Mouse (Mus musculus) CD4-positive, CD25-positive, alpha-beta regulatory T cell, adult 4 months (primary cell): Measurements from ENCODE around the gene Foxp4. TPM values are rescaled to one million over a fixed set of nuclear protein-coding genes. Genes with fewer than 3 reads are reported as not detected.

Experiments used
- ATAC-seq: one replicate; pipeline ENCODE4 v1.8.0; 2017
- polyA plus RNA-seq, 2 experiments: library from polyadenylated mRNA; unstranded; fragments of 100-300 nt; shearing (Covaris generic); gene quantifications; one replicate each; pipeline ENCODE4 v1.2.1; 2017

The Foxp4 gene
- polyA plus RNA-seq, 2 experiments from 2014 or later, result 2.1 to 4.4 TPM

- ATAC-seq, result no peak
Measured at GRCm38 (mm10) chr17:47929431-47929830, 5.0 kb upstream of the Foxp4 start.

GRCm38 (mm10) chr17:47925988-47926387 is 1.5 kb upstream of the Foxp4 start:
- no peak for ATAC-seq

DNA sequence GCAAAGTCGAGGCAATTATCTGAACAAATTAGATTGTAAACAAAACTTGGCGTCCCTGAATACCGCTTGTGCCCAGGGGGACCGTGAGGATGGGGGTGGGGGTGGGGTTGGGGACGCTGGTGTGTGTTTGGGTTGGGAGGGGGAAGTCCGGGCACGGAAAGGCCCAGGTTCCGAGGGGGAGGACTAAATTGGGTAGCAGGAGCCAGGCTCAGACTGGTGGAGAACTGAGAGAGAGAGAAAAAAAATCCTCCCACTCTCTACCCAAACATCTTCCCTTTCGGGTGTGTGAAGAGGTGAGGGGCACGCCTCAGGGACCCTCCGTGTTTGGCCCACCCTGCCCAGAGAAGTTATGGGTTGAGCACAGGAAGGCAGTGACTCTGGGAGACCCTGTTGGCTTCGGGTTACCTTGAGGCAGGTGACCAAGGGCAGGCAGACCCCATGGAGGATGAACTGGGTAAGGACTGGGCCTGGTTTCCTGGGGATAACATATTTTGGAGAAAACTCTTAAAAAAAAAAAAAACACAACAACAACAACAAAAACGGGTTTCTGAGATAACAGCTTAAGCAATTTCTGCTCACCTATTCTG is 988 bp upstream of the Foxp4 start:
- no peak for ATAC-seq

DNA sequence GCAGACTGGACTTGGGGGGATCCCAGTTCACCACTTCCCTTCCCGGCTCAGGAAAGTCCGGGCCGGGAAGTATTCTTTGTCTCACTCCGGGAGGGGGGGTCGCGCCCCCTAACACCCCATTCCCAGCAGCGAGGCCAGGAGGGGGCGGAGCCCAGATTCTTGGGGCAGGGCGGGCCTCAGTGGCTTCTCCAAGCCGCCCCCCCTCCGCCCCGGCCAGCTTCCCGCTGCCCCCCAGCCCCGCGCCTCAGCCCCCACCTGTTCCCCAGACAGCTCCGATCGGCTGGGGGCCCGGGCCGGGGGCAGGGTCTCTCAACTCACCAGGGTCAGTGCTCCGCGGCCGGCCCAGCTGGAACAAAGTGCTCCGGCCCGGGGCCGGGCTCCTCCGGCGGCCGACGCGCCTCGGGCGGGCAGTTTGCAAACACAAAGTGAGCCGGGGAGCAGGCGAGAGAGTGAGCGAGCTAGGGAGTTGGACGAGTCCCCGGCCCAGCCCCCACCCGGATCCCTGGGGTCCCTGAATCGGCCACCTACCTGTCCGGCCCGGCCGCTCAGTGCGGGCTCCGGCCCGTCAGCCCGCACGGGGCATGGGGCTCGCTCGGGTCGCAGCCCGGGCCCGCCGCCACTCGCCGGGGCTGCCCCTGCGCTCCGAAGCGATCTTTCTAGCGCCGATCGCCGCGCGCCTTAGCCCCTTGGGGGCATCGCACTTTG is 615 bp downstream of the Foxp4 start:
- peak; percentile 0 for ATAC-seq

- peak; percentile 16 for ATAC-seq
Measured at GRCm38 (mm10) chr17:47923011-47923677, 1.3 kb downstream of the Foxp4 start.

- no peak for ATAC-seq
Measured at GRCm38 (mm10) chr17:47922579-47922978, 1.9 kb downstream of the Foxp4 start.

- ATAC-seq, result no peak
Measured at GRCm38 (mm10) chr17:47922116-47922515, 2.3 kb downstream of the Foxp4 start.

DNA sequence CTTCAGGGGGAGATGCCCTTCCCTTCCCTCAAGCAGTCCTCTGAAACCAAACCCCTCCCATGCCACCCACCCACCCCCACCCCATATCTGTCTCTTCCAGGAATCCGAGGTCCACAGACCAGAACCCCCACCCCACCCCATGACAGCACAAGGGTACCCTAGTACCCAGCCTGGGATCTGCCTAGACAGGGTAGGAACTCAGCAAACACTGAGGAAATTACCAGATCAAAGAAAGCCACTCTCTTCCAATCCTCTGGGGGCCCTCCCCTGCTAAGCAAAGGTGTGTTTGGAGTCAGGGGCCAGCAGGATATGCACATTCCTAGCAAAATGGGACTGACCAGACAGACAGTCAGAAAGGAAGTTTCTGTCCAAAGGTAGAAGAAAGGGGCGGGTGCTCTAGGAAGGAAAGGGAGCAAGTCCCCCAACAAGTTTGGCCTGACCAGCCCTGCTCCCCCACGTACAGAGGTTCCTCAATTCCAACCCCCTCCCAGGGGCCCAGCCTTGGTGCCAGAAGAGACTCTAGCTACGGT is 3.2 kb downstream of the Foxp4 start:
- ATAC-seq, result no peak

GRCm38 (mm10) chr17:47919826-47920225 is 4.6 kb downstream of the Foxp4 start:
- no peak for ATAC-seq

DNA sequence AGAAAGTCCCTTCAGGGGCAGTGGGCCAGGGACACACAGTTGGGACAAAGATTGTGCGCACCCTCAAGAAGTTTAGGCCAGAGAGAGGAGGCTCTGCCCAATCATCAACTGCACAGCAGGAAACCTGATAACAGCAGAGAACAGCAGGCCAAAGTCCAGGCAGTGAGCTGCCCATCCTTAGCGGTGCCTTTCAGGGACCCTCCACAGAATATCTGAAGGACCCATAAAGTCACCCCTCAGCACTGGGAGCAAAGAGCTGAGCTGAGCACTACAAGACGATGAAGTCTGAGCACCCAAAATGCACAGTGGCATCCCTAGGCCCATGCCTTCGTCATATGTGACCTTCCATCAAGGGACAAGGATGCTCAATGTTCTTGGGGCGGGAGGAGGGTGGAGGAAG is 6.5 kb downstream of the Foxp4 start:
- no peak for ATAC-seq

DNA sequence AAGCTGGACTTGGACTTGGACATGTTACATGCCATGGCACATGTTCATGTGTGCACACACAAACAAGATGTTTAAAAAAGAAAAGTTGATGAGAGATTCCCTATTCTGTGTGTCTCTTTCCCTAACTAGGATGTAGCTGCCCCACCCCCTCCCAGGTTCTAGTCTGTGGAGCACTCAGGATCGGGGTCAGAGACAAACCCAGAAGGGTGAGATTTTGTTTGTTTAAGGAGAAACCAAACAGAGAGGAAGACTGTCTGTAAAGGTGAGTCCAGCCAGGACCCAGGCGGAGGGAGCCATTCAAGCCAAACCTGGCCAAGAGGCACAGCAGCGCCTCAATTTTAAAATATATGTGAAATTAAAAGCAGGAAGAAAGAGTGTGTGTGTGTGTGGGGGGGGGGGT is 7.2 kb downstream of the Foxp4 start:
- ATAC-seq, result no peak

GRCm38 (mm10) chr17:47914676-47915219 is 9.7 kb downstream of the Foxp4 start:
- ATAC-seq, result no peak

GRCm38 (mm10) chr17:47909091-47910001 is 15.1 kb downstream of the Foxp4 start:
- ATAC-seq, result peak; percentile 94

GRCm38 (mm10) chr17:47908079-47908478 is 16.4 kb downstream of the Foxp4 start:
- no peak for ATAC-seq

- no peak for ATAC-seq
Measured at GRCm38 (mm10) chr17:47907366-47907920, 17.0 kb downstream of the Foxp4 start.

GRCm38 (mm10) chr17:47903846-47904680 is 20.4 kb downstream of the Foxp4 start:
- ATAC-seq, result no peak

GRCm38 (mm10) chr17:47901782-47902181 is 22.7 kb downstream of the Foxp4 start:
- ATAC-seq, result peak; percentile 56

DNA sequence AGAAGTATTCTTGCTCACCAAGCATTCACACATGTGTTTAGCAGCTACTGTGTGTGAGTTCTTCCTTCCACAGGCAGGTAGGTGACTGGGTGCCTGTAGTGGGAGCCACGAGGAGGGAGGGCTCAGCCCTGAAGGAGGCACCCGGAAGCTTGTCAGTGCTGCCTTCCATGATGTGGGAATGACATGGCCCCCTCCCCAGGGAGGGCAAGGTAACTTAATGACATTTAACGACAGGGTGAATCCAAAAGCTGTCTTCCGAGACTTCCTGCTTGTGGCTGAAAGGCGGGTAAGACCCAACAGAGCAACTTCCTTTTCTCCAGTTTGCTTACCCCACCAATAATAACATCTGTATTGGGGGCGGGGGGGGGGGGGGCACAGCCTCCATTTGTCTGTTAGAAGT is 23.7 kb downstream of the Foxp4 start:
- no peak for ATAC-seq

DNA sequence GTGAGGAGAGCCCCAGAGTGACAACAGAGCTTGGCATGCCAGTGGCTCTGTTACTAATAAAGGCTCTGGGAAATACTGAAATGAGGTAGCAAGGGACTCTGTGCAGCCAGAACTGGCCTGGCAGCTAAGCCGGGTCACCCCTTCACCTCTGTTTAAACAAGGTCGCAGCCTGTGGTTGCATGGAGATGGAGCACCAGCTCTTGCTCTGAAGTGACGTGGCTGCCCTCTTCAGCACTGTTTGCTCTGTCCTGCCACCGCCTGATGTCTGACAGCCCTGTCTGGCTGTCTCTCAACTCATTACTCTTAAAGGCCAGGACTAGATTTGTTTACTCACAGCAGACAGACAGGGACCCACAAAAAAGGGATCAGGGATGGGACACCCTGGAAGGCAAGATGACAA is 25.3 kb downstream of the Foxp4 start:
- ATAC-seq, result no peak

- ATAC-seq, result no peak
Measured at GRCm38 (mm10) chr17:47897956-47898752, 26.3 kb downstream of the Foxp4 start.
